Mouse (Mus musculus): ENCODE results near the gene Dgkz. TPM values are rescaled to one million over a fixed set of nuclear protein-coding genes. Genes with fewer than 3 reads are reported as not detected.

Gene Dgkz
- polyA plus RNA-seq, 1 experiment from 2014 or later: 55.9 TPM

DNA sequence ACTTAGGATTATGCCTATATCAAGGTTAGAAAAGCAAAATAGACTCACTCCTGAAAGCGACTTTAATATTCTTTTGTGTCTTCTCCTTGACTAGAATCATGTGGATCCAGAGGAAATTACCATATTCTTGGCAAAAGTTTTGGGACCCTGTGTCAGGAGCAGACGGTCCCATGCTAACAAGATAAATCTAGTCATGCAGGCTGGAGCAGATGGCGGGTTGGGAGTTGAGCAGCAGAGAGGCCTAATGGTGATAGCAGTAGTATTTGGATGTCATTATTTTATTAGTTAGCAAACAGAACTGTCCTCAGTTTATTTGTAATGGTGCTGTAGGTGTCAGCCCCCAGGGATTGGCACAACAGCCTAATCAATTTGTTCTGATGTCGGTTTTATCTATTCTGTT is 91.7 kb downstream of the Dgkz start:
- H3K4me3 ChIP-seq (ENCODE audit: low read length): no peak overlapping the region
- no peak overlapping the region for H3K4me2 ChIP-seq (ENCODE audit: low read depth, low read length)
- 57% methylated on average over 4 of the region's 4 CpGs for WGBS
- no peaks in the 10 kb centered on the region for H3K27me3 ChIP-seq (ENCODE audit: control insufficient read depth, insufficient read depth, low read depth, low read length)
- H3K27ac ChIP-seq (ENCODE audit: low read length): no peak overlapping the region
- H3K36me3 ChIP-seq (ENCODE audit: control insufficient read depth, insufficient read depth, low read length): peaks cover 5% of the 10 kb centered on the region
- no peaks in the 10 kb centered on the region for H3K9me3 ChIP-seq (ENCODE audit: control insufficient read depth, low read length)
- H3K9ac ChIP-seq (ENCODE audit: low read length): no peak overlapping the region
- no peak for ATAC-seq (ENCODE audit: low read depth)
- H3K4me1 ChIP-seq (replicated peaks; ENCODE audit: control insufficient read depth, insufficient read depth, low read length): no peaks in the 10 kb centered on the region

Small RNA genes within 50 kb of the gene (microRNA-seq; reads per million reads assigned to microRNA genes)
- gene Mir6999: not detected

Other genes with a start within 250 kb of the Dgkz start
- gene Ambra1, start 245.7 kb downstream of the Dgkz start, polyA plus RNA-seq (2015; fragmentation: Nextera tagmentation; extraction: Ambion mirVana): 15.9 and 16.1 TPM in 2 replicates
- gene Chrm4, start 48.6 kb downstream of the Dgkz start, polyA plus RNA-seq (2015; fragmentation: Nextera tagmentation; extraction: Ambion mirVana): 0.10 TPM in 1 of 2 replicates, not detected in the other
- 680 and 776 TPM in 2 replicates for gene Mdk, start 43.6 kb downstream of the Dgkz start, polyA plus RNA-seq (2015; fragmentation: Nextera tagmentation; extraction: Ambion mirVana)
- 0.33 and 0.88 TPM in 2 replicates for gene Gm9821, start 30.2 kb downstream of the Dgkz start, polyA plus RNA-seq (2015; fragmentation: Nextera tagmentation; extraction: Ambion mirVana)
- 13.3 and 15.1 TPM in 2 replicates for gene Creb3l1, start 48.6 kb upstream of the Dgkz start, polyA plus RNA-seq (2015; fragmentation: Nextera tagmentation; extraction: Ambion mirVana)
- 25.5 and 31.4 TPM in 2 replicates for gene Phf21a, start 117.3 kb upstream of the Dgkz start, polyA plus RNA-seq (2015; fragmentation: Nextera tagmentation; extraction: Ambion mirVana)